Mouse (Mus musculus): ENCODE measurements around the gene Vps51. TPM values are rescaled to one million over a fixed set of nuclear protein-coding genes. Genes with fewer than 3 reads are reported as not detected.

Vps51 gene
- total RNA-seq, 2 experiments from 2014 or later: 35.4 to 37.7 TPM

- peak; percentile 73 to 86 for DNase-seq (ENCODE audit: low spot score in 2 of 2)
Observed at GRCm38 (mm10) chr19:6018142-6019089, 58.6 kb downstream of the Vps51 start.

Small RNA genes lying within 50 kb of the gene (microRNA-seq; reads per million reads assigned to microRNA genes)
- 1.3 reads per million for gene Mir6988

Other genes starting within 250 kb of the Vps51 start
- 10 to 100 TPM; 16.2 to 16.7 TPM for gene Frmd8, start 202.0 kb downstream of the Vps51 start, total RNA-seq (2021)
- gene Slc25a45, start 199.4 kb downstream of the Vps51 start, total RNA-seq (2021): 1 to 10 TPM; 3.7 to 3.8 TPM
- 1 to 10 TPM; 1.5 to 2.6 TPM for gene Tigd3, start 183.1 kb downstream of the Vps51 start, total RNA-seq (2021)
- gene Dpf2, start 164.2 kb downstream of the Vps51 start, total RNA-seq (2021): 100 to 1,000 TPM in 1 of 2 experiments, 10 to 100 TPM in 1; 97.8 to 121 TPM
- gene Cdc42ep2, start 152.4 kb downstream of the Vps51 start, total RNA-seq (2021): 10 to 100 TPM; 23.1 to 27.4 TPM
- gene Pola2, start 113.0 kb downstream of the Vps51 start, total RNA-seq (2021): 10 to 100 TPM; 24.6 to 28.6 TPM
- gene Slc22a20, start 91.1 kb downstream of the Vps51 start, total RNA-seq (2021): not detected
- gene Capn1, start 61.3 kb downstream of the Vps51 start, total RNA-seq (2021): 10 to 100 TPM; 70.9 to 79.6 TPM
- gene Syvn1, start 30.7 kb downstream of the Vps51 start, total RNA-seq (2021): 10 to 100 TPM; 28.9 to 30.7 TPM
- gene Mrpl49, start 19.4 kb downstream of the Vps51 start, total RNA-seq (2021): 10 to 100 TPM; 45.0 to 46.2 TPM
- 1,000 to 10,000 TPM in 1 of 2 experiments, 100 to 1,000 TPM in 1; 949 to 1,029 TPM for gene Fau, start 19.4 kb downstream of the Vps51 start, total RNA-seq (2021)
- 10 to 100 TPM; 13.2 to 13.4 TPM for gene Znhit2, start 16.0 kb downstream of the Vps51 start, total RNA-seq (2021)
- 10 to 100 TPM in 1 of 2 experiments, 1 to 10 TPM in 1; 9.9 to 14.7 TPM for gene Tm7sf2, start 8.9 kb downstream of the Vps51 start, total RNA-seq (2021)
- not detected for gene Tmem262, start 2.8 kb upstream of the Vps51 start, total RNA-seq (2021)
- gene Gm28374, start 5.0 kb upstream of the Vps51 start, total RNA-seq (2021): under 1 TPM in 1 of 2 experiments, not detected in 1; 0.52 TPM
- gene Zfpl1, start 7.7 kb upstream of the Vps51 start, total RNA-seq (2021): 10 to 100 TPM; 28.5 to 34.6 TPM
- 1 to 10 TPM; 7.7 to 8.1 TPM for gene Cdca5, start 7.8 kb upstream of the Vps51 start, total RNA-seq (2021)
- gene AC131692.1, start 17.2 kb upstream of the Vps51 start, total RNA-seq (2021): under 1 TPM in 1 of 2 experiments, not detected in 1; 0.54 TPM
- gene Naaladl1, start 28.6 kb upstream of the Vps51 start, total RNA-seq (2021): under 1 TPM; 0.27 to 0.44 TPM
- gene Sac3d1, start 41.4 kb upstream of the Vps51 start, total RNA-seq (2021): 10 to 100 TPM; 14.8 to 16.2 TPM
- gene Snx15, start 51.1 kb upstream of the Vps51 start, total RNA-seq (2021): 10 to 100 TPM; 16.2 to 17.1 TPM
- gene Batf2, start 63.8 kb upstream of the Vps51 start, total RNA-seq (2021): under 1 TPM; 0.26 to 0.42 TPM
- gene Arl2, start 64.3 kb upstream of the Vps51 start, total RNA-seq (2021): 10 to 100 TPM; 60.2 to 61.7 TPM
- not detected for gene Majin, start 107.2 kb upstream of the Vps51 start, total RNA-seq (2021)
- not detected for gene Gpha2, start 149.1 kb upstream of the Vps51 start, total RNA-seq (2021)
- gene Ppp2r5b, start 158.6 kb upstream of the Vps51 start, total RNA-seq (2021): 10 to 100 TPM; 26.2 to 26.4 TPM
- gene Atg2a, start 164.4 kb upstream of the Vps51 start, total RNA-seq (2021): 10 to 100 TPM; 15.5 to 16.7 TPM
- 10 to 100 TPM; 91.3 to 93.9 TPM for gene Ehd1, start 199.5 kb upstream of the Vps51 start, total RNA-seq (2021)
- 1 to 10 TPM; 6.9 to 7.7 TPM for gene Cdc42bpg, start 229.2 kb upstream of the Vps51 start, total RNA-seq (2021)